Mouse (Mus musculus): Measurements from ENCODE around the gene Olfr90.

- TF ChIP-seq POLR2A (IDR thresholded peaks at IDR 0.05; ENCODE audit: low read depth, low read length): no peak
- TF ChIP-seq CTCF (IDR thresholded peaks at IDR 0.05; ENCODE audit: borderline replicate concordance, insufficient read depth, low read length): no peak
These were observed 22.3 kb downstream of the Olfr90 start for GRCm38 (mm10) chr17:37065993-37066392.
